In genomic region chr12:94605566-94605965, GRCm38 (mm10) we compare ENCODE assay signal across 16 mouse cellular contexts.
DNase-seq lines count a peak whose midpoint lies in the region; TF ChIP-seq lines count a peak whose summit lies in the region.
"Had no signal": no experiment of that assay in that cellular context is flagged by ENCODE, and none has a peak within 500 bp of the region (broad histone marks: within the 10 kb centered on the region; RNA-seq: fewer than 3 reads in every experiment).

No protein-coding gene starts in this region.

- TF ChIP-seq CTCF in heart, adult 2 months (IDR thresholded peaks at IDR 0.05), result no peak

- WGBS in heart, adult 2 months, result 37% methylated on average over 1 of the region's 1 CpGs

- H3K27ac ChIP-seq in heart, adult 2 months, result no peak overlapping the region
- H3K27ac ChIP-seq: heart, embryonic 10.5 days; kidney, embryonic 15.5 days; layer of hippocampus, adult 2 months; midbrain, embryonic 12.5 days had no signal

- no peaks in the 10 kb centered on the region for H3K36me3 ChIP-seq in heart, adult 2 months (ENCODE audit: control insufficient read depth, insufficient read depth, low read length)
- H3K36me3 ChIP-seq: heart, embryonic 10.5 days; kidney, embryonic 15.5 days; midbrain, embryonic 12.5 days had no signal

- no peak for TF ChIP-seq EP300 in heart, adult 2 months (IDR thresholded peaks at IDR 0.05; ENCODE audit: insufficient read depth, low read depth, low read length)

- DNase-seq in cerebellum, adult 9-11 months, result peak; percentile 2
- no peak for DNase-seq in cerebellum, adult 18-20 months
- peak; percentile 33 for DNase-seq in heart, postnatal 4 days
- no peak for DNase-seq in heart, adult 2 months
- DNase-seq in 416B (ENCODE audit: low read depth), result peak; percentile 30
- peak; percentile 1 for DNase-seq in layer of hippocampus, adult 9-10 months (ENCODE audit: low spot score)
- DNase-seq in urinary bladder, postnatal 14 days (ENCODE audit: low spot score), result no peak
- no peak for DNase-seq in thymus, postnatal 25 days
- DNase-seq: liver, postnatal 0 days; lung, postnatal 4 days; thymus, adult 18-20 months had no signal

- no peaks in the 10 kb centered on the region for H3K27me3 ChIP-seq in heart, adult 2 months (ENCODE audit: control insufficient read depth, insufficient read depth, low read length)
- H3K27me3 ChIP-seq: kidney, embryonic 15.5 days; midbrain, embryonic 12.5 days; Patski had no signal

- no peaks in the 10 kb centered on the region for H3K79me2 ChIP-seq in heart, adult 2 months (replicated peaks; ENCODE audit: control insufficient read depth, insufficient read depth, low read length)

- H3K9ac ChIP-seq in heart, adult 2 months (ENCODE audit: low read depth, low read length), result no peak overlapping the region
- H3K9ac ChIP-seq: kidney, embryonic 15.5 days; liver, postnatal 0 days; midbrain, embryonic 12.5 days had no signal

- H3K4me1 ChIP-seq in heart, adult 2 months (ENCODE audit: control insufficient read depth, insufficient read depth, low read length), result no peaks in the 10 kb centered on the region
- H3K4me1 ChIP-seq: heart, embryonic 10.5 days; kidney, embryonic 15.5 days; midbrain, embryonic 12.5 days had no signal

- no peak for TF ChIP-seq POLR2A in heart, adult 2 months (IDR thresholded peaks at IDR 0.05; ENCODE audit: insufficient read depth, low read depth, low read length)

- no peak overlapping the region for H3K4me3 ChIP-seq in heart, adult 2 months
- H3K4me3 ChIP-seq: heart, embryonic 10.5 days; kidney, embryonic 15.5 days; layer of hippocampus, adult 2 months; midbrain, embryonic 12.5 days had no signal

- intact Hi-C loops in heart, adult 2 months (cut with DNase I), result no loop called here

Comparison
In these comparisons a context has a peak if more than half of its experiments do, and no peak if none do; other contexts are left out.
1. DNase-seq: peak in cerebellum, adult 9-11 months (single experiment), heart, postnatal 4 days (single experiment), 416B (single experiment) and layer of hippocampus, adult 9-10 months (single experiment); none in cerebellum, adult 18-20 months (0 of 2), heart, adult 2 months (0 of 2), urinary bladder, postnatal 14 days (single experiment) and thymus, postnatal 25 days (single experiment).